Mouse (Mus musculus) ES-E14 (cell line): ENCODE results near the gene Lpp.

Experiments
- CHD2 ChIP-seq: IDR thresholded peaks from 2 replicates; pipeline ENCODE4 v1.6.1; 2014; ENCODE audit warnings: mild to moderate bottlenecking, low read depth, low read length, inconsistent platforms
- HCFC1 ChIP-seq: IDR thresholded peaks from 2 replicates; pipeline ENCODE4 v1.6.1; 2012; ENCODE audit warnings: low read length, inconsistent platforms, borderline replicate concordance; ENCODE audit not compliant: insufficient read depth
- ZNF384 ChIP-seq: IDR thresholded peaks from 2 replicates; pipeline ENCODE4 v1.6.1; 2012; ENCODE audit warnings: low read depth, low read length, inconsistent platforms

GRCm38 (mm10) chr16:24678942-24679341 lies 285.6 kb downstream of the Lpp start:
- no peak for TF ChIP-seq ZNF384
- no peak for TF ChIP-seq CHD2
- no peak for TF ChIP-seq HCFC1
